Mouse (Mus musculus) left cerebral cortex, postnatal 4 days (tissue): ENCODE measurements at regions not wholly inside any gene's neighbourhood (a gene's known extent, or its start where the extent isn't known, plus 50 kb on each side); places are given as distances from the start of the nearest gene placed in this dataset.
"Not testable (repeated sequence)": the region's sequence is repeated elsewhere in the genome, so short reads cannot be mapped to it uniquely, and the experiment has no call there.

ENCODE experiments used
- DNase-seq: peaks from one replicate; pipeline ENCODE4 v3.0.0-alpha.2; 2022
- intact Hi-C: fragments of 180-260 bp; cut with DNase I; formaldehyde crosslinking; loops from one replicate; pipeline ENCODE4 v1.15.1; 2025

DNA sequence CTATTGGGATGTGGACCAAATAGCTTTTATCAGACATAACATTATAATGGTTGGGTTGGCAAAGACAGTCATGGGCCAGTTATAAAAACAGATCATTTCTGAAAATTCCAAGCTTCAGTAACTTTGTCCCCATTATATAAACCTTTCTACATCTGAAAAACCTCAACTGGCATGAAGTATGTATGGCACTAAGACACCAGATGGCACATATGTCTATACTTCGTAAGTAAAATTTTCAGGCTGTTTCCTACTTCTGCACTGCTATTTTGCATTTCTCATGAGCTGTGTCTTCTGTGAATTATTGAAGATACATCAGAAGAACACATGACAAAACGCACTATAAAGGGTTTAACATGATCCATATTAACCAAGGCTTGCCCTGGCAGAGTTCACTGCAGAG lies 428.1 kb downstream of the Pom121l12 start:
- no peak for DNase-seq

DNA sequence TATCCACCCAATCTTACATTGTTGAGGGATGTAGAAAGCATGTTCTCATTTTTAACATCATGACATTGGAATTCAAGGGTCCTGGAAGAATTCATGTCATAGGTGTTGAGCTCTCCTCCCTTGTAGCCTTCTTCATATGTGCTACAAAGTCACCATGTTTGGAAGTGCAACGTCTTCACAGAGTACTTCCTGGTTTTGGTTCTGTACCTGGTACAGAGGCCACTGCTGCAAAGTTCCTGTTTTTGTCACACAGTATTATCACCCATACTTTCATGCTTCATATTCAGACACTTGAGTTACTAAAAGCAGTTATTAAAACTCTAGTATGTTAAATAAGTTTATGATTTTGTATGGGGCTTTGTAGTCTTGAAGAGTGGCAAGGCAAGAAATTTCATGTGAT lies 443.1 kb downstream of the Pom121l12 start:
- DNase-seq, result no peak
- intact Hi-C loops, result no loop called here

More for the DNA sequence above, 428.1 kb downstream of the Pom121l12 start:
- intact Hi-C loops, result no loop called here

DNA sequence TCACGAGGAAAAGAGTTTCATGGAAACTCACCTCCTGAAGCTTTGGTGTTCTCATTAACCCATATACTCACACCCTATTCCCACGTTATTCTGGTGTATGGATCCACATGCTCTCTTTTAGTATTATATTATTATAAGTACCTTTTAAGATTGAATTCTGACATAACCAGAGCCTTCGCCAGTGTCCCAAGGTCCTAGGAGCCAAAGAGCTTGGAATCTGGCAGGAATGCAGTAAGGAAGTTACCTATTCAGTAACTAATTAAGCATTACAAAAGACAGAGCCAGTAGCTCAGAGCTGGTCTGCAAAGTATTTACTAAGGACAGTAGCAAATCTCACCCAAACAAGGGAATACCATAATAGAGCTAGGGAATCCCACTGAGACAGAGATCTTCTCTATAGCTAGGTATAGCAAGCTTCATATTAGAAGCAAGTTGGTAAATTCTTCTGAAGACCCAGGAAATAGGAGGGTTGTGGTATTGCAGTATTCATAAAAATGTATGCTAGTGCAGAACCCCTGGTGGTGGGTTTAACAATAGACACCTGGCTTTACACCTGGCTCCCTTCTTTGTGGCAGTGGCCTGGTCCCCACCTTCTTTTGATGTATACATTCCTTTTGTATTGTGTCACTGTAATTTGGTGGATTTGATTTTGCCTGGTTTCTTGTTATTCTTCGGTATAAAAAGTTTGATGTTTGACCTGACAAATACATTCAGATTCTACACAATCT lies 490.0 kb downstream of the Pom121l12 start:
- DNase-seq, intact Hi-C loops: not testable (repeated sequence)

DNA sequence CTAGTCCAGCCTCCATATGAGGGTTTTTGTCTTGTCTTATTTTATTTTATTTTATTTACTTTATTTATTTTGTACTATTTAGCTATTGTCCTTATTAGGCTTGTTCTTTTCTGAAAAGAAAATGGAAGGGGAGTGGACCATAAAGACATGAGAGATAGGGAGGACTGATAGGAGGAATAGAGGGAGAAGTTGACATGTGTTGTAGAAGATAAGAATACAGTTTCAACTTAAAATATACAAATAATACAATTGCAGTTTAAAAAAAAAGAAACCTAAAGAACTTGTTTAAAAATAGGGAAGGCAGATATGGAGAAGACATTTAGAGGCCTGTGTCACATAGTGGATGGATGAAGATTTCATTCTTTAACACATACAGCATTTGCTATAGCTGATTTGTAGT lies 497.8 kb downstream of the Pom121l12 start:
- DNase-seq, result no peak
- intact Hi-C loops, result no loop called here

DNA sequence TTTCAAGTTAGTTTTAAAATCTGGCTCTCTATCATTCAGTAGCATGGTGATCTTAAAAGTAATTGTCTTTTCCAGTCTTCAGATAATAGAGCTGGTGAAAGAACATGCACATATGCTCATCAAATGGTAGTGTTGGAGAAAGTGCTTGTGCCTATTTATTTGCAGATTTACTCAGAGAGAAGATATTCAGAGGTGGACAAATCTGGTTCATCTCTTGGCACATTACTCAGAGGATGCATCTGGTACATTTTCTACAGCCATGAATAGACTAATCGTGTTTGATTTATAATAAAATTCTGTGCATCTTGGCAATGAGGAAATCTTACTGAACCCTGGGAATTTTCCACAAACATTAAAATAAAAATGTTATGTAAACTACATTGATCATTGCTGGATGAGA lies 509.0 kb downstream of the Pom121l12 start:
- intact Hi-C loops, result no loop called here
- DNase-seq, result no peak

DNA sequence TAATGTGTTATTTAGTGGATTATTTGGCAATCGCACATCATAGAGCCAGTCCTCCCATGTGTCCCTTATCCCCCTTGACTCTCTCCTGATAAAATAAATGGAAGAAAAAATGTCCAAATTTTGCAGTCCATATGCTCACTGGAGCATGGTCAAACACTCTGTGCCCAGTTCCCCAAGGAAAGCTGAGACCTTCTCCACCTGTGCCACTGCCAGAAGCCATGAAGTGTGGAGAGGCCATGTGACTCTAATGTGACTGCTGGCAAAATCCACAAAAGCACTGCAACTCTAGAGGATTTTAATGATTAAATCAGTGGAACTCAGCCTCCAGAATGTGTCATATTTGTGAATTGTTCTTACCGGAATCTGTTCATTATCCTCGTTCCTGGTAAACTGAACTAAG lies 514.5 kb downstream of the Pom121l12 start:
- intact Hi-C loops, result no loop called here
- DNase-seq, result peak; percentile 9

DNA sequence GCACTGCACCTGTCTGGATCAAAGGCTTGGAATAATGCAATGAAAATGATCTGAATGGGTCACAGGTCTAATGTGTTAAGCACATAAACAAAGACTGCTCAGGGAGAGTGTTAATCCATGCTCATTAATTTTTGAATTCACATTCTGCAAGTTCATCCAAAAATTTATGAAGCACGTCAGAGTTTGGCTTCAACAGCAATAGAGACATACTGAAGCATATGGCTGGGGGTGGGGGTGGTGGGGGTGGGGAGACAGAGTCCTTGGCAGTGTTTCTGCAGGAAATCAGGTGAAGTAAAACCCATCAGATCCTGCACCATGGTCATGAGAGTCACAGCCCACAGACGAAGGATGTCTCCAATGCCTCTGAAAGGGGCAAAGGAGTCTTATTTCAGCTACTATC lies 526.7 kb downstream of the Pom121l12 start:
- intact Hi-C loops, result no loop called here

More for the DNA sequence above, 526.7 kb downstream of the Pom121l12 start:
- no peak for DNase-seq
